Mouse (Mus musculus) forebrain, embryonic 12.5 days (tissue): ENCODE data around the gene Clrn2. TPM values are rescaled to one million over a fixed set of nuclear protein-coding genes. Genes with fewer than 3 reads are reported as not detected.

Source experiments
- ATAC-seq: fragments of 200-750 bp; cut with Nextera tagmentation; 2 replicates; pipeline ENCODE4 v1.8.0; 2017; ENCODE audit warnings: moderate TSS enrichment; ENCODE audit not compliant: low FRiP score
- H3K27ac ChIP-seq: fragments of 300-500 bp; sonication (generic); 2 replicates; pipeline ENCODE4 v1.5.1; 2016; ENCODE audit warnings: mild to moderate bottlenecking
- H3K27me3 ChIP-seq: fragments of 300-500 bp; sonication (generic); 2 replicates; pipeline ENCODE4 v1.6.1; 2016; ENCODE audit warnings: mild to moderate bottlenecking
- H3K36me3 ChIP-seq: fragments of 300-500 bp; sonication (generic); replicated peaks from 2 replicates; pipeline ENCODE4 v1.6.1; 2016; ENCODE audit warnings: mild to moderate bottlenecking
- H3K4me1 ChIP-seq: fragments of 300-500 bp; sonication (generic); 2 replicates; pipeline ENCODE4 v1.6.1; 2016
- H3K4me2 ChIP-seq: fragments of 300-500 bp; sonication (generic); 2 replicates; pipeline ENCODE4 v1.6.1; 2016; ENCODE audit warnings: mild to moderate bottlenecking, moderate library complexity
- H3K4me3 ChIP-seq: fragments of 300-500 bp; sonication (generic); replicated peaks from 2 replicates; pipeline ENCODE4 v1.5.1; 2016; ENCODE audit warnings: mild to moderate bottlenecking
- H3K9ac ChIP-seq: fragments of 300-500 bp; sonication (generic); 2 replicates; pipeline ENCODE4 v1.6.1; 2016; ENCODE audit warnings: mild to moderate bottlenecking
- H3K9me3 ChIP-seq: fragments of 300-500 bp; sonication (generic); 2 replicates; pipeline ENCODE4 v1.6.1; 2016
- WGBS: fragments of 180-500 bp; shearing (Covaris S2); methylation state at CpG from one replicate; pipeline ENCODE4 v1.1.7; 2016; 5-methylcytosine and 5-hydroxymethylcytosine counted together
- polyA plus RNA-seq: library from polyadenylated mRNA; unstranded; fragments of >200 nt; fragmentation: Nextera tagmentation; extraction: Ambion mirVana; gene quantifications from 2 replicates; pipeline ENCODE4 v1.2.1, GENCODE M21; 2016

Gene Clrn2
- polyA plus RNA-seq, 1 experiment from 2014 or later: not detected

- Histone ChIP-seq H3K4me3 (no peak overlapping the region), H3K4me2 (no peak overlapping the region)
Measured at GRCm38 (mm10) chr5:45473521-45473920, 20.0 kb downstream of the Clrn2 start.

DNA sequence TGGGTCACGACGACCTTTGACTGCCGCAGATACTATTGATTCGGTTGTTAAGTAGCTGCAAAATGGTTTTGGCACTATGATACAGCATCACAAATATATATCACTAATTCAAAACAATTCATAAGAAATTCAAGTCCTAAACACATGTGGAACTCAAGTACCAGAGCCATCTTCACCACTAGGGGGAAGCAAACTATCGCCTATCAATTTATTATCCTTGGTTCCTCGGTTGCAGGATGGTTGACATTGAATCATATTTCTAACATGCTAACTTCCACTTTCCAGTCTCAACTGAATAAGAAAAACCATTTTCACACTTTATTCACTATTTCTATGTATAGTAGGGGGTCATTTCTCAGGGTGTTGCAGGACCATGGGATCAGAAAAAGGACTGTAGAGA is 20.7 kb downstream of the Clrn2 start:
- 32% methylated on average over 6 of the region's 6 CpGs for WGBS
- peak; percentile 63 for ATAC-seq
- peaks cover 13% of the 10 kb centered on the region; the same call in 1 of the 2 replicates for H3K27me3 ChIP-seq

More at GRCm38 (mm10) chr5:45473521-45473920, 20.0 kb downstream of the Clrn2 start:
- peaks cover 8% of the 10 kb centered on the region for H3K4me1 ChIP-seq
- H3K27me3 ChIP-seq: peaks cover 13% of the 10 kb centered on the region; the same call in 1 of the 2 replicates
- no peak overlapping the region for H3K27ac ChIP-seq
- no peak overlapping the region for H3K9ac ChIP-seq
- no peaks in the 10 kb centered on the region for H3K9me3 ChIP-seq
- H3K36me3 ChIP-seq: no peaks in the 10 kb centered on the region
- no peak for ATAC-seq
- 85% methylated on average over 1 of the region's 1 CpGs for WGBS

DNA sequence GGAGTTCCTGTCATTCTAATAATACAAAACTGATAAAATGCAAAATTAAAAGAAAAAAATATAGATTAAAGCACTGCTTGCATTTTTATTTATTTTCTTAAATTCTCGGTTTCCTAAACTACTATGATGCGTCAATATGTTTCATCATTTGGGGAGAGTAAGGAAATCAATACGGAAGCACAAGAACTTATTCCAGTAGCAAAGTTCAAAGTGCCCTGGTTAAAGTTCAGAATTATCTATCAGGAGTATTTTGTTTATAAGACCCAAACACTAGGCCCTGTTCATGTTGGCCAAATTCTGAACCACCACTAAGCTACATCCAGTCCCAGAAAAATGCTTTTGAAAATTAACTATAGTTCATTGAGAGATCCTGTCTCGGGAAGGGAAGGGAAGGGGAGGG is 21.2 kb downstream of the Clrn2 start:
- H3K4me1 ChIP-seq: peaks cover 8% of the 10 kb centered on the region
- H3K27ac ChIP-seq: no peak overlapping the region
- no peaks in the 10 kb centered on the region for H3K36me3 ChIP-seq
- no peak overlapping the region for H3K4me2 ChIP-seq
- ATAC-seq: no peak
- no peak overlapping the region for H3K9ac ChIP-seq
- no peaks in the 10 kb centered on the region for H3K9me3 ChIP-seq
- H3K27me3 ChIP-seq: peaks cover 13% of the 10 kb centered on the region; the same call in 1 of the 2 replicates
- no peak overlapping the region for H3K4me3 ChIP-seq
- WGBS: 82% methylated on average over 3 of the region's 4 CpGs

More for the DNA sequence above, 20.7 kb downstream of the Clrn2 start:
- Histone ChIP-seq H3K9ac (no peak overlapping the region), H3K27ac (no peak overlapping the region), H3K4me2 (no peak overlapping the region), H3K4me1 (peaks cover 8% of the 10 kb centered on the region), H3K4me3 (no peak overlapping the region), H3K9me3 (no peaks in the 10 kb centered on the region), H3K36me3 (no peaks in the 10 kb centered on the region)

DNA sequence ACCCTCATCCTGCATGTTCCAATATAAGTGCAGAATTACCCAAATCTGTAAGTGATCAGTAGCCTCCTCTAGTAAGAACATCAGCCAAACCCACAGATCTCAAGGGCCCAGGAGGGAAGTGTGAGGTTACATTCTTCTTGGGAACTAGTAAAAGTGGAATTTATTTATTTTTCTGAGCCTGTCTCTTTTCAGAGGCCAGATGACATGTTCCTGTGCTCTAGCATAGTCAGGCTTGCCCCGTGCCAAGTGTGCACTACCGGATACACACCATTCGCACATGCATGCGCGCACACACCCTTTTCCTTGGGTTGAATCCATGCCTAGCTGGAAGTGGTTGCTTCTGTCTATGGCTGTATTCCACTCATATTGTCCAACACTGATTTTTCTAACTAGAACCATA is 22.2 kb downstream of the Clrn2 start:
- no peak for ATAC-seq
- Histone ChIP-seq H3K27me3 (peaks cover 13% of the 10 kb centered on the region; the same call in 1 of the 2 replicates), H3K9me3 (no peaks in the 10 kb centered on the region), H3K36me3 (no peaks in the 10 kb centered on the region), H3K9ac (no peak overlapping the region), H3K4me3 (no peak overlapping the region), H3K4me1 (peaks cover 8% of the 10 kb centered on the region), H3K27ac (no peak overlapping the region), H3K4me2 (no peak overlapping the region)
- WGBS: 92% methylated on average over 5 of the region's 5 CpGs

- Histone ChIP-seq H3K4me1 (peaks cover 8% of the 10 kb centered on the region), H3K4me3 (no peak overlapping the region), H3K27ac (no peak overlapping the region), H3K4me2 (no peak overlapping the region), H3K36me3 (no peaks in the 10 kb centered on the region), H3K9ac (no peak overlapping the region), H3K9me3 (no peaks in the 10 kb centered on the region), H3K27me3 (peaks cover 13% of the 10 kb centered on the region; the same call in 1 of the 2 replicates)
- 27% methylated on average over 6 of the region's 6 CpGs for WGBS
- peak; percentile 49; the same call in 1 of the 2 replicates for ATAC-seq
Measured at GRCm38 (mm10) chr5:45476288-45476687, 22.7 kb downstream of the Clrn2 start.

- H3K9ac ChIP-seq: no peak overlapping the region
- H3K36me3 ChIP-seq: no peaks in the 10 kb centered on the region
- 85% methylated on average over 7 of the region's 7 CpGs for WGBS
- peaks cover 9% of the 10 kb centered on the region; the same call in 1 of the 2 replicates for H3K27me3 ChIP-seq
- H3K27ac ChIP-seq: no peak overlapping the region
- ATAC-seq: no peak
- peaks cover 8% of the 10 kb centered on the region for H3K4me1 ChIP-seq
- H3K4me3 ChIP-seq: no peak overlapping the region
- no peaks in the 10 kb centered on the region for H3K9me3 ChIP-seq
- no peak overlapping the region for H3K4me2 ChIP-seq
Measured at GRCm38 (mm10) chr5:45477601-45478000, 24.1 kb downstream of the Clrn2 start.

- H3K4me2 ChIP-seq: no peak overlapping the region
- no peaks in the 10 kb centered on the region for H3K36me3 ChIP-seq
- peaks cover 9% of the 10 kb centered on the region; the same call in 1 of the 2 replicates for H3K27me3 ChIP-seq
- no peaks in the 10 kb centered on the region for H3K9me3 ChIP-seq
- ATAC-seq: no peak
- H3K4me1 ChIP-seq: peaks cover 8% of the 10 kb centered on the region
- H3K9ac ChIP-seq: no peak overlapping the region
- no peak overlapping the region for H3K27ac ChIP-seq
- no peak overlapping the region for H3K4me3 ChIP-seq
- 79% methylated on average over 1 of the region's 1 CpGs for WGBS
Measured at GRCm38 (mm10) chr5:45480066-45480465, 26.5 kb downstream of the Clrn2 start.

DNA sequence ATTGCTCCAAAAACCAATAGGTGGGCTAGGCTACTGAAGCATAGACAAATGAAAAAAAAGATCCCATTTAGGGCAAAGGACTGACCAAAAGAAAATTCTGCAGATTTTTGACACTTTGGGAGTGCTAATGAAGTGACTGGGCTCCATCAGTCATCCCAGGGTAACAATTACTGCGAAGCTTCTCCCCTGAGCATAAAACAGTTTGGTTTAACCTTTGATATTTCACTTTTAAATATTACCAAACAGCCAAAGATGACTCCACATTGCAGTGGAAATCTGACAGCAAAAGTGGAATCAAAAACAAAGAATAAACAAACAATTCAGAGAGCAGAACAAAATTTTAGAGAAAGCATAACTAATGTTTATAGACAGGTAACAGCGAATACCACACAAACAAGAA is 27.6 kb downstream of the Clrn2 start:
- WGBS: 89% methylated on average over 2 of the region's 2 CpGs
- Histone ChIP-seq H3K4me2 (no peak overlapping the region), H3K4me3 (no peak overlapping the region), H3K9me3 (no peaks in the 10 kb centered on the region), H3K27me3 (peaks cover 9% of the 10 kb centered on the region; the same call in 1 of the 2 replicates), H3K9ac (no peak overlapping the region), H3K4me1 (peaks cover 7% of the 10 kb centered on the region), H3K27ac (no peak overlapping the region), H3K36me3 (no peaks in the 10 kb centered on the region)
- ATAC-seq: no peak

- H3K36me3 ChIP-seq: no peaks in the 10 kb centered on the region
- no peaks in the 10 kb centered on the region for H3K9me3 ChIP-seq
- WGBS: 88% methylated on average over 3 of the region's 3 CpGs
- no peak overlapping the region for H3K4me2 ChIP-seq
- no peak overlapping the region for H3K9ac ChIP-seq
- H3K27me3 ChIP-seq: peaks cover 4% of the 10 kb centered on the region; the same call in 1 of the 2 replicates
- no peak overlapping the region for H3K4me3 ChIP-seq
- H3K4me1 ChIP-seq: no peaks in the 10 kb centered on the region
- no peak for ATAC-seq
- H3K27ac ChIP-seq: no peak overlapping the region
Measured at GRCm38 (mm10) chr5:45482607-45483006, 29.1 kb downstream of the Clrn2 start.

- H3K9ac ChIP-seq: no peak overlapping the region
- no peak overlapping the region for H3K4me3 ChIP-seq
- H3K9me3 ChIP-seq: no peaks in the 10 kb centered on the region
- no peaks in the 10 kb centered on the region for H3K4me1 ChIP-seq
- no peak overlapping the region for H3K27ac ChIP-seq
- WGBS: 87% methylated on average over 1 of the region's 1 CpGs
- no peaks in the 10 kb centered on the region for H3K27me3 ChIP-seq
- H3K36me3 ChIP-seq: no peaks in the 10 kb centered on the region
- ATAC-seq: no peak
- no peak overlapping the region for H3K4me2 ChIP-seq
Measured at GRCm38 (mm10) chr5:45483654-45484053, 30.1 kb downstream of the Clrn2 start.

- no peak overlapping the region for H3K4me3 ChIP-seq
- H3K9me3 ChIP-seq: no peaks in the 10 kb centered on the region
- H3K4me1 ChIP-seq: peaks cover 13% of the 10 kb centered on the region
- H3K9ac ChIP-seq: no peak overlapping the region
- peaks cover 5% of the 10 kb centered on the region for H3K36me3 ChIP-seq
- no peak overlapping the region for H3K4me2 ChIP-seq
- WGBS: 50% methylated on average over 4 of the region's 4 CpGs
- ATAC-seq: no peak
- H3K27ac ChIP-seq: no peak overlapping the region
- peaks cover 12% of the 10 kb centered on the region; the same call in 1 of the 2 replicates for H3K27me3 ChIP-seq
Measured at GRCm38 (mm10) chr5:45491776-45492175, 38.2 kb downstream of the Clrn2 start.

GRCm38 (mm10) chr5:45493191-45494092 is 39.9 kb downstream of the Clrn2 start, which contains the start of gene Lap3:
Lap3 (plus strand) TSS chr5:45493374.
- ATAC-seq: peak; percentile 96
- H3K4me2 ChIP-seq: peak within 1 kb of the TSS; percentile 74
- no peaks in the 10 kb centered on the region for H3K9me3 ChIP-seq
- peak within 1 kb of the TSS; percentile 66 for H3K4me3 ChIP-seq
- 0% methylated on average over 78 of the region's 78 CpGs for WGBS
- H3K27ac ChIP-seq: peak within 1 kb of the TSS; percentile 31; the same call in 1 of the 2 replicates
- H3K27me3 ChIP-seq: peaks cover 12% of the 10 kb centered on the region; the same call in 1 of the 2 replicates
- peaks cover 13% of the 10 kb centered on the region for H3K4me1 ChIP-seq
- peak within 1 kb of the TSS; percentile 75 for H3K9ac ChIP-seq
- H3K36me3 ChIP-seq: peaks cover 21% of the 10 kb centered on the region
